Mouse (Mus musculus): ENCODE data around the gene Golga2.
"Not testable (repeated sequence)": the region's sequence is repeated elsewhere in the genome, so short reads cannot be mapped to it uniquely, and the experiment has no call there.

The Golga2 gene

DNA sequence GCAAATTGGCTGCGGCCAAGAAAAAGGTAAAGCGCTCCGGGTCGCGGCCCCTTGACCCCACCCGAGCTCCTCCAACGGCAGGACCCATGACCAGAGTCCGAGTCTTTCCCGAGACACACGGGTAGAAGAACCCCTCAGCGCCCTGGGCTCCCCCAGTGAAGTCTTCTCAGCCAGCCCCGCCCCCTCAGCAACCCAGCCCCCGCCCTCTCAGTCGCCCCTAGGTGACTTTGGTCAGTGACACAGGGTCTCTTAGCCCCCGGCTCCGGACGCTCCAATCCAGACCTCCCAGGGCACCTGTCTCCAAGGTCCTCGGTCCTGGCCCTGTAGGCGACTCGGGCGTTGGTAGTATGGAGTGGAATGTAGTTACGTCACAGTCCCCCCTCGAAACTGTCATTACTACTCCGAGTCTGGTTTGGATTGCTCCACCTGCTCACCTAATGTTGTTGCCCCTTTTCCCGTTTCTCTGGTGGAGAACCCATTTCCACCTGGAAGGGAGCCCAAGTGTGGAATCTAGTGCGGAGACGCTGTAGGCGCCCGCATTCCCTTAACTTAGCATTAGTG, 1.3 kb downstream of the Golga2 start:
- DNase-seq (ENCODE audit: low spot score): no peak

DNA sequence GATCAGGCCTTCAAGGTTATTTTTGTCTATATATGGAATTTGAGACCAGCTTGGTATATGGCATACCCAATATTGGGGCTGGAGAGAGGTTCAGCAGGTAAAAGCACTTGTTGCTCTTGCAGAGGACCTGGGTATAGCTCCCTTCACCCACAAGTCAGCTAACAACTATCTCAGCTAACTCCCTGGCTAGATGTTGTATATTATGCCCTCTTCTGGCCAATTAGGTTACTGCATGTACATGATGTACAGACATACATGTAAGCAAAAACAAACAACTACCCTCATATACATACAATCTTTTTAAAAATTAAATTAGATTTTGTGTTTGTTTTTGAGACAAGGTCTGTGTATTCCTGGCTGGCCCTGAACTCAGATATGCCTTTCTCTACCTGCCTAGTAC, 2.4 kb downstream of the Golga2 start:
- no peak for DNase-seq (ENCODE audit: low spot score)

DNA sequence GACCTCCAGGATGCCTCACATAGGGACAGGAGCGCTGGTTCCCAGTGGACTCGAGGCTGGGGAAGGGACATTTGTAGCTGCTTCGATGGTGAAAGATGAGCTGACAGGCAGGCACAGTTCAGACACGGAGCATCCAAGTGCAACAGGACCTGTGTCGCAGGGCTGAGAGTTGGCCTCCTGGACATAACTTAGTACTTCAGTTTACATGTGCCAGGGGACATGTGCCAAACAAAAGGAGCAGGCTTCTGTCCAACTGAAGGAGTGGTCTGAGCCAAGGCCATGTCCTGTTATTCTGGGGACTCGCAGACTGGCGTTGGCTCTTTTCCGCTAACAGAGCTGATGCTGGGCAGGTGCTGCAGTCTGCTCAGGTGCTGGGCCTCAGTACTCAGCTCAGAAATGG, 7.2 kb downstream of the Golga2 start:
- DNase-seq (ENCODE audit: low spot score): no peak

DNA sequence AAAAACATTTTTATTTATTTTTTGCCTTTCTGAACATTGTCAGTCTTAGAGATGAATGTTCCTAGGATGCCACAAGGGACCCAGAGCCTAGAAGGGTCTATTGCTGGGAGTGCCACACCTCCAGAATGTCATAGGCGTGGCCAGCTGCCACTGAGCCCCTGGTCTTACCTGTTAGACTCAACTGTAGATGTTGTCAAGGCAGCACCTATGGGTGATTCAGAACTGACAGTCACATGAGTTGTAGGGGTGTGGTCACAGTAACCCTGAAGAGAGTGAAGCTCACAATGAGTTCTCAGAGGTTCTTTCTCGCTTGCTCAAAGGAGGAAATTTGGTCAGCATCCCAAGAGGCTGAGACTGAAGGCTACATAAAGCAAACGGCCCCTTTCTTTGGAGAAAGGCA, 8.1 kb downstream of the Golga2 start:
- no peak for DNase-seq (ENCODE audit: low spot score)

DNA sequence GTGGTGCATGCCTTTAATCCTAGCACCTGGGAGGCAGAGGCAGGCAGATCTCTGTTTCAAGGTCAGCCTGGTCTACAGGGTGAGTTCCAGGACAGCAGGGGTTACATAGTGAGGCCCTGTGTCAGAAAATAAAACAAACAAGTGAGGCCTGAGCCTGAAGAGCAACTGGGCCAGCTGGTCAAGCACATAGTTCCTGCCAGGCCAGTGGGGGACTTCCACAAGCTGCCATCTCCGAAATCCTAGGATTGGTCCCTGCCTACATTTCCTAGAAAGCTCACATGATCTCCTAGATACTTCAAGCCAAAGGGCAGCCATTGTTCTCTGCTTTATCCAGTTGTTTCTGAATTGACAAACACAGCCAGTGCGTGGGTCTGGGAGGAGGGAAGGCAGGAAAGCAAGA, 8.7 kb downstream of the Golga2 start:
- not testable (repeated sequence) for DNase-seq (ENCODE audit: low spot score)

DNA sequence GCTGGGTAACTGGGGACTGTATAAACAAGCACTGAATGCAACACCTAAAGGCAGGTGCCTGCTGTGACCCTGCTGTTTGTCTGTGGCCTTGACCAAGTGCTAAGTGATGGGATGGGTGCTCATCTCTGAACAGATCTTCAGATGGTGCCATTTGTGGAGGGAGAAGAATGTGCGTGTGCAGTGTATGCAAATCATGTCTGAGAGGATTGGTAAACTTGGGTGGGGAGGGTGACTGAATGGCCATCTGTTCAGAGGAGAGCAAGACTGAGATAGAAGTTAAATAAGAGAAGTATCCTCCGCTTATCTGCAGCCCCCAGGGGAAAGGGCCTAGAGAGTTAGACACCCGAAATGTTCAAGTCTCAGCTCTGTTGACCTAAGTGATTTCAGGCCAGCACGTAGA, 12.3 kb downstream of the Golga2 start:
- DNase-seq (ENCODE audit: low spot score): no peak

DNA sequence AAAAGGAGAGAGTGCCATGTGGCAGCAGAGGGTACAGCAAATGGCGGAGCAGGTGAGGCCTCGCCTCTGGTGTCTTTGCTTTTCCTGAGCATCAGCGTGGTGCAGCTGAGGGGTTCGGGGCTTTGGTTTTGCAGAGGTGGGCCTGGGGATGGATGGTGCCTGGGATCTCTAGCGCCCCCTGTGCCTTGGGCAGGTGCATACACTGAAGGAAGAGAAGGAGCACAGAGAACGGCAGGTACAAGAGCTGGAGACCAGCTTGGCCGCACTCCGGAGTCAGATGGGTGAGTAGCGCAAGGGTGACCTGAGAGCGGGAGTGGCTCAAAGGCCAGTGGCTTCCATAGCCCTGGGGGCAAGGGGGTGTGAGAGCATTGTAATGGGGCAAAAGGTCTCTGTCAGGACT, 15.8 kb downstream of the Golga2 start:
- DNase-seq (ENCODE audit: low spot score): no peak

DNA sequence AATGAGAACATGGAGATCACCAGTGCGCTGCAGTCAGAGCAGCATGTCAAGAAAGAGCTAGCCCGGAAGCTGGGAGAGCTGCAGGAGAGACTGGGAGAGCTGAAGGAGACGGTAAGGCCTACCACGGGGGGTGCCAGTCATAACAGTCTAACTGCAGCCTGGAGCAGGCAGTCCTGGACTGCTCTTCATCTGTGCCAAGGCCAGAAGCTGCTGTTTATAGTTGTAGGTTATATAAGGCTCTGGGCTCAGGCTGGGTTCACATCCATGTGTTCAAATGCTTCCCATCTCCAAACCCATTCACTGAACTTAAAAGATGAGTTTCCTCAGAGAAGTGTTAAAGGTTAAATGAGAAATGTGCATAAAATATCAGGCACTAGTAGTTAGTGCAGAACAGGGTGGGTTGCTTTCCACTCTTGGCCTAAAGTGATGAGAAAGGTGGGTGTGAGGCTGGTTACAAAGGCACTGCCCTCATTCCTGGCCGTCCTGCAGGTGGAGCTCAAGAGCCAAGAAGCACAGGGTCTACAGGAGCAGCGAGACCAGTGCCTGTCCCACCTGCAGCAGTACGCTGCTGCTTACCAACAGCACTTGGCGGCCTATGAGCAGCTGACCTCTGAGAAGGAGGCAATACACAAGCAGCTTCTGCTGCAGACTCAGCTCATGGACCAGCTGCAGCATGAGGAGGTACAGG, 17.1 kb downstream of the Golga2 start:
- peak; percentile 63 for DNase-seq (ENCODE audit: low spot score)

DNA sequence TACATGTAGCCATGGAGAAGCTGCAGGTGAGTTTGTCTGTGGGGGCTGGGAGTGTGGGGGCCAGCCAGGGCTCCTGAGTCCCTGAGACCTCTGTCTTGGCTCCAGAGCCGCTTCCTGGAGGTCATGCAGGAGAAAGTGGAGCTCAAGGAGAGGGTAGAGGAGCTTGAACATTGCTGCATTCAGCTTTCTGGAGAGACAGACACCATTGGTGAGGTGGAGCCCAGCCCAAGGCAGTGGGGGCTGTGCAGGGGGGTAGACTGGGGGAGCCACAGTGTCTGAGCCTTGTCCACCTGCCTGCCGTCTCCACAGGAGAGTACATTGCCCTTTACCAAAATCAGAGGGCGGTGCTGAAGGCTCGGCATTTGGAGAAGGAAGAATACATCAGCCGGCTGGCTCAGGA, 18.5 kb downstream of the Golga2 start:
- DNase-seq (ENCODE audit: low spot score): no peak

DNA sequence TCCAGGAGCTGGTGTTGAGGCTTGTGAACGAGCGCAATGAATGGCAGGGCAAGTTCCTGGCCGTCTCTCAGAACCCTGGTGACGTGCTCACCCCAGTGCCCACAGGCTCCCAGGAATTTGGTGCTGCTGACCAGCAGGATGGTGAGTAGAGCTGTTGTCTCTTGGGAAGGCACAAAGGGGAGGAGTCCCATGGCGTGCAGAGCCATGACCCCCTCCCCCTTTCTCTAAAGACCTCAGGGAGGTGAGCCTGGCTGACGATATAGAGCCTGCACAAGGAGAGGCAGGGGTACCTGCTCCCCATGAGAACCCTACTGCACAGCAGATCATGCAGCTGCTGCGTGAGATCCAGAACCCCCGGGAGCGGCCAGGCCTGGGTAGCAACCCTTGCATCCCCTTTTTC, 19.0 kb downstream of the Golga2 start:
- no peak for DNase-seq (ENCODE audit: low spot score)

DNA sequence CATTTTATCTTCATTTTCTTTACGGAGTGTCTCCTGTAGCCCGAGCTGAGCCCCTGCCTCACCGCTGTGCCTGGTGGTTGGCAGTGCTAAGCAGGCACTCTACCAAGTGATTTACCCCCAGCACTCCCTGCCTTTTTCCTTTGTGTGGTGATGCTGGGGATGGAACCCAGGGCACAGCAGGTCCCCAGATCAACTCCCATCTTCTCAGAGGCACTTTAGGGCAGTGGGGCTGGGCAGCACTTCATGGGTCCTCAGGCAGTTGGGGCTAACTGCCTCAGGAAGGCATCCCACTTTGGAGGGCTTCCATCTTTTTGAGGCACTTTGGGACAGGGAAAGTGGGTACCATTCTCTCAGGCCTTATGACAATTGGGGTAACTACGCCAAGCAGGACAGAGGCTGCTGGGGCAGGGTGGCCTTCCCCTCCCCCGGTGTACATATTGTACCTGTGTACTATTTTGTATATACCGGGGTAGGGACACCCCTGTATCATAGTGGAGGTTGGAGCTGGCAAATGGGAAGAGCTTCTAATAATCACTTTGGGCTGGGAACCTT, 20.1 kb downstream of the Golga2 start:
- no peak for DNase-seq (ENCODE audit: low spot score)

DNA sequence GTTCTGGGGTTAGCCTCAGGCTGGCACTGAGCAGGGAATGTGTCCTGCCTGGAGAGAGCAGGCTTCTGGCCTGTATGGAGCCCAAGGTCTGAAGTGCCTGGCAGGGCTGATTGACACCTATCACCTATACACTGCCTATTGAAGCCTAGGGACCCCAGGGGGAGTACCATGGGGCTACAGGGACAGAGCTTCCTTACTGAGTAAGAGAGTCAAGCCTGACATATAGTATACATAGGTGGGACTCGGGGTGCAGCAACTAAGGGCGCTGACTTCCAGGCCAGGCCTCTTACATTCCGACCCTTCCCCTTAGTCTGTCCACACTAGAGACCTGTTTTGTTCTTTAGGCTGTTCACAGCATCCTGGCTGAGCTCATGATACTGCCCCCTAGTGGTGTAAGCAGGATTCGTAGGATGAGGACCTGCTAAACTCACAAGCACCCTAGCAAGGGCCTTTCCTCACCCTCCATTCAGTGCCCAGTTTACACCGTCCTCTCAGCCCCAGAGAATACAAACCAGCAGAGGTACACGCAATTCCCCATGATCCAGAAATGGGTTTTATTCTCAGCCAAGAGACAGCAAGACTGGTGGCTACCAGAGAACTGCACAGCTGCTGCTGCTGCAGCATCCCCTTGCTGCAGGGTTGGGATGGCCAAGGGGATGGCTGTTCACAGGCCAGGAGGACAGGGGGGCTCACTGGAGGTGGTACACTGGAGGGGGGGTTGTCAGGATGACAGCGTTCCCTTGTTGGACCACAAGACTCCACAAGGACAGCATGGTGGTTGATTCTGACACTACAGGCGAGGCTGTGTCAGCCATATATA, 21.0 kb downstream of the Golga2 start:
- DNase-seq (ENCODE audit: low spot score): no peak

DNA sequence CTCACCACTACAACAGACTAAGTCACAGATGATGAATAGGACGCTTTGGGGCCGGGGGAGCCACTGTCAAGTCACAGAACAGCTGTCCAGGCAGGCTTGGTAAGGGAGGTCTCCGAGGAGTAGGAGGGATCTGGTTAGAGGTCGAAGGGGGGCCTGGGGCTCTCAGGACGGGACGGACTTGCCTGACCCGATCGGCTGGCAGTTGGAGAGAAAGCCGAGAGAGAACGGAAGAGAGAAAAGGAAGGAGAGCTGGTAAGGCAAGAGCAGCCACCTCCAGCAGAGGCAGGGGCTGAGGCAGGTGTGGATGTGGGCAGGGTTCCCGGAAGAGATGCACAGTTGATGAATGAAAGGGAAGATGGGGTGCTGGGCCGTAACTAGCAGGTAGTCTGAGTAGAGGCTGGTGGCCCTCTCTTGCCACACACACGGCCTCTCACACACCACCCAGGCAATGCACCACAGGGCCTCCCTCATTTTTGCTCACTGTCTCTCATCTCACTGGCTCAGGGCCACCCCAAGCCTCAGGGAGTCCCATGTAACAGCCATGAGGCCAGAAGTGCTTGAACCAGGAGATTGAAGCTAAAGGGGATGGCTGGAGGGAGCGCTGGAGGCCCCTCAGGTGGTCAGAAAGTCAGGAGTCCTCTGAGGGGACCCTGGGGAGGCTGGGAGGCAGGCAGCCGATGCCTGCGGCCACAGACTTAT, 21.8 kb downstream of the Golga2 start:
- DNase-seq (ENCODE audit: low spot score): no peak

DNA sequence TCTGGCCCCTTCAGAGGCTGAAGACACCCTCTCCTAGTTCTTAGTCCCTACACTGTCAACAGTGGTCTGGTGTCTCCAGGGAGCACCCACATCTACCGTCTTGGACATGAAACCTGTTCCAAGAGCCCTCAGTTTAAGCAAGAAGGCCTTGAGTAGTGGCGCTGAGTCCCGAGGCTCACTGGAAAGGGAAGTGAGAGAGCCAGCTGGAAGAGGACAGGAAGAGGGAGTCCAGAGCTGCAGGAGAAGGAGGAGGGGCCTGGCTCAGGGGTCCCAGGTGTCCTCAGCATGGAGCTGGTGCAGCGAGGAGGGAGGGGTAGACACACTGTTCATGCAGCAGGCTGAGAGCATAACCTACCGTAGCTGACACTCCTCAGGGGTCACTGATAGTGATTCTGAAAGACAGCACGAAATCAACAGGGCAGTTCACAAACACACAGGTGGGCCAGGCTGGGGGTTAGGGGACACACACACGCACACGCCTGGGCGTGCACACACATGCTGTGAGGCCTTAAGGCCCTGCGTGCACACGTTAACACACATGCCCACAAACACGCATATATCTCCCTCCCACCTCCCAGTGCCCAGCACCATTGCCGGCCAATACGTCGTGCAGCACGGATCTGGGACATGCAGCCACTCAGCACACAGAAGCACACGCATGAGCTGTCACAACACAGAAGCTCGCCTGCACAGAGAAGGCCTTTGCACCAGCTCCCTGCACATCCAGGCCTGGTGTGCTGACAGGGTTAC, 23.1 kb downstream of the Golga2 start:
- DNase-seq (ENCODE audit: low spot score): no peak

DNA sequence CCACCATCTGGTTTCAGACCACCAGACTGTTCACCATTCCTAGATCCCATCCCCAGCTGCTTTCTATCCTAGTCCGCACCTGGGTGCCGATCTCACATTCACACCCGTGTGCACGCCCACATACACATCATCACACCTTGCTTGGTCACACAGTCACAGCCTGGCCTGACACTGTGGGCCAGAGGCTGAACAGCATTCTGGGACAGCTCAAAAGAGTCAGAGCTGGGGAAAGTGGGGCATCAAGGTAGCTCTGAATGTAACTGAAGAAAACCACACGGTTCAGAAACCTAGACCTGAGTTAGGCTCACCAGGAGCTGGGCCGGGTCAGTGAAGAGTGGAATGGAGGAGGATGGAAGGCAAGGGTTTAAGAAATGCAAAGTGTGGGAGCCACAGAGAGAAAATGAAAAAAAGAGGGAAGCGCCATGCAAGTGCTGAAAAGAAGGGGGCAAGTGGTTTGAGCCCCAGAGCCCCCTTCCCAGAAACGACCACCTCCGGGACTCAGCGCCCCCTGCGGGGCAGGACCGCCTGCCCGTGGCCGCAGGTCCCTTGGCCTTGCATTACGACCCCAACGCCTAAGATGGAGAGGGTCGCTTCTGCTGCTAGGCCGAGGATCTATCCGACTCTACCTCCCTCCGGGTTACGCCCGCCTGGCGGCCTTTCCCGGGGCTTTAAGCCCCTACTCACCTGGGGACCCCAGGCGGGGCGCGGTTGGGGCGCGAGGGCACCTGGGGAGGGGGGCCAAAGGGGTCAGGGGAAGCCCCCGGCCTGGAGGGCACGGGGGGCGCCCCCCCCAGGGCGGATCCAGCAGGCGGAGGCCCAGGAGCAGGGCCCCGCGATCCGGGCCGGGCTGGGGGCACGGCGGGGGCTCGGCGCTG, 24.5 kb downstream of the Golga2 start:
- no peak for DNase-seq (ENCODE audit: low spot score)

DNA sequence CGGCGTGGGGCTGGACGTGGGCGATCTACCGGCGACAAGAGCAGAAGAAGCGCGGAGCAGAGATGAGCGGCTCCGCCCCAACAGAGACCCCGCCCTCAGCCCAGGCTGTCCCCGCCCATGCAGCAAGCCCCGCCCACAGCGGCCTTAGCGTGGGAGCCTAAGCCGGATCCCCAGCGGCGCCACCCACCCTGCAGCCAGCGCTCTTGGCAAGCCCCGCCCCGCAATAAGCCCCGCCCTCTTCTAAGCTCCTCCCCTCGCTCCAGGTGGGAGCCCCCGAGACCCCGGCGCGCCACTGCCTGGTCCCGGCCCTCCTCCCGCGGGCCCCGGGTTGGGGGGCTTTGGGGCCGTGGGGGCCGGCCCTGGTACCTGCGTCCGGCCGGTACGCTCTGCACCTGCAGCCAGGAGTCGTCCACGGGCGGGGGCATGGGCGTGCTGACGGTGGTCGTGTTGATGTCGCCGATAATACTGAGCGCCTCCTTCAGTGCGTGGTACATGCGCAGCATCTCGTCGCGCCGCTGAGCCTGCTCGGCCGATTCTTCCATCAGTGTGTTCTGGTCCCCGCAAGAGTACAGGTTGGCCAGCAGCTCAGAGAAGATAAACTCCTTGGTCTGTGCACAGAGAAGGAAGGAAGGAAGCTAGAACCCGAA, 25.3 kb downstream of the Golga2 start:
- DNase-seq (ENCODE audit: low spot score): peak; percentile 85

DNA sequence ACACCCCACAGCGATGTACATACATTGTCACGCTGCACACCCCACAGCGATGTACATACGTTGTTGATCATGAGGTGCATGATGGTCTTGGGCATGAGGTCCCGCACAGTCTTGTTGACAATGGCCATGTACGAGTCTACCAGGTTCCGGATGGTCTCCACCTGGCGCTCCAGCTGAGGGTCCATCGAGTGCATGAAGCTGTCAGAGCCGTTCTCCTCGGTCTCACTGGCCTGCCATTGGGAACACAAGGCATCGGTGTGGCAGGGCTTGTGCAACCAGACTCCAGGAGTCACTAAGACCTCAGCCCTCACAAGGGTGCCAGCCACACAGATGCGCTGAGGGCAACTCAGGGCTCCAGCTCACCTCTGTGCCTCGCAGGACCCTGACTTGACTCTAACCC, 27.6 kb downstream of the Golga2 start:
- DNase-seq (ENCODE audit: low spot score): no peak

DNA sequence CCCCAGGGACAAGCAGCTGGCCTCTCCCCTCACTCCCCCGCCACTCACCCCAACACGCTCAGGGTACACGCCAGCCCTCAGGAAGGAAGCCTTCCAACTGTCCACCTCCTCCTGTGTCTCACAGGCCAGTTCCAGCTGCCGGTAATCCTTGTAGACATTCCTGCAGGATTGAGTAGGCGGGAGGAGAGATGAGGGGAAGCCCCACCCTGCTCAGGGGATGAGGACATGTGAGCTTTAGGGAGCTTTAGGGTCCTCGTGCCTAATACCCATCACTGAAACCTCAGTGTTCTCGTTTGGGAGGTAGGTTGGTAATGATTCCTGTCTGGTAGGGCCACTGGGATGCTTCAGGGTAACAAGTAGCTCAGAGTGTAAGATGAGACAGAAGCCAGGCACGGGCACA, 28.6 kb downstream of the Golga2 start:
- DNase-seq (ENCODE audit: low spot score): no peak

DNA sequence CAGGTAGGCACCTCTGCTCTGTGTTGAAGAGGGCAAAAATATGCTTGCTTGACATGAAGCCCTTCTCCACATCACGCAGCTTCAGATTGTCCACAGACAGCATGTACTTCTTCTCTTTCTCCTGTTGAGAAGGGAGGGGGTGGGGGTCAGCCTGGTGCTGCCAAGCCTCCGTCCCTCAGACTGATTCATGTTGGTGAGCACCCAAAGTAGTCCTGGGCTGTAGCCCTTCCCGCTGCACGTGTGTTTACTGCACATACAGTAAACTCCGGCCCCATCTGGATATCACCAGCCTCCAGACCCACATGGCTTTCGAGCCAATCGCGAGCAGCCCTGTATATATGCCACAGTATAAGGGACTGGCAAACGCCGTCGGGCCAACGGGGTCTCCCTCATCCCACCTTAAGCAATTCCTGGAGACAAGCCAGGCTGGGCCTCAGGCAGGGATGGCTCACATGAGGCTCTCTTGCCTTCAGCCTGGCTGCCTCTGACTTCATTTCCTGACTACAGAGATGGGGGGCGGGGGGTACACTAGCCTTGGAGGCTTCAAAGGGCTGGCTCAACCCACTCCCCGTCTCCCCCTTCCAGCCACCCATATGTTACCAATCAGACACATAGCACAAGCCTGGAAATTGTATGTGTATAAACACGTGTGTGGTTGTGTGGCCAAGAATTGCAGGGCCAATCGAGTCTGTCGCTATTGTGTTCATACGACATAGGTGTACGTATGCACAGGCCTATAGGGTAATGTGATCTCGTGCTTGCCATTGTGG, 29.9 kb downstream of the Golga2 start:
- no peak for DNase-seq (ENCODE audit: low spot score)

Data from ovary, postnatal 36 days (tissue).